Mouse (Mus musculus): ENCODE data around the gene Map4k2. TPM values are rescaled to one million over a fixed set of nuclear protein-coding genes. Genes with fewer than 3 reads are reported as not detected.

Map4k2 gene
- total RNA-seq (2014; rRNA removed) (102 TPM in 2 replicates), polyA plus RNA-seq (2015; fragmentation: Nextera tagmentation; extraction: Ambion mirVana) (18.6 and 21.4 TPM in 2 replicates)

GRCm38 (mm10) chr19:6340524-6341452, at the start of gene Map4k2:
Gene Map4k2, plus strand, starts transcription at chr19:6341135.
- DNase-seq (ENCODE audit: low spot score) (peak; percentile 81), ATAC-seq (peak; percentile 74)
- Histone ChIP-seq H3K9me3 (ENCODE audit: low read length) (no peaks in the 10 kb centered on the region), H3K27me3 (ENCODE audit: insufficient read depth, low read length) (no peaks in the 10 kb centered on the region), H3K4me3 (ENCODE audit: low read length) (peak within 1 kb of the TSS; percentile 66), H3K36me3 (ENCODE audit: insufficient read depth, low read length) (peaks cover 52% of the 10 kb centered on the region), H3K27ac (peak within 1 kb of the TSS; percentile 62), H3K9ac (replicated peaks; ENCODE audit: low read length) (peak within 1 kb of the TSS; percentile 74), H3K4me1 (ENCODE audit: insufficient read depth, low read length) (peaks cover 7% of the 10 kb centered on the region), H3K4me2 (ENCODE audit: low read depth, low read length) (peak within 1 kb of the TSS; percentile 90)
- 8% methylated on average over 69 of the region's 72 CpGs for WGBS
- peak; percentile 23; the same call in 1 of the 2 replicates for TF ChIP-seq CTCF (IDR thresholded peaks at IDR 0.05; ENCODE audit: low read depth)

- DNase-seq (ENCODE audit: low spot score) (no peak), ATAC-seq (no peak)
- Histone ChIP-seq H3K9ac (replicated peaks; ENCODE audit: low read length) (no peak overlapping the region), H3K4me1 (ENCODE audit: insufficient read depth, low read length) (no peaks in the 10 kb centered on the region; the same call in 1 of the 2 replicates), H3K9me3 (ENCODE audit: low read length) (no peaks in the 10 kb centered on the region), H3K4me3 (ENCODE audit: low read length) (no peak overlapping the region), H3K4me2 (ENCODE audit: low read depth, low read length) (no peak overlapping the region), H3K27me3 (ENCODE audit: insufficient read depth, low read length) (no peaks in the 10 kb centered on the region), H3K27ac (no peak overlapping the region), H3K36me3 (ENCODE audit: insufficient read depth, low read length) (peaks cover 25% of the 10 kb centered on the region)
- 92% methylated on average over 5 of the region's 5 CpGs for WGBS
- no peak for TF ChIP-seq CTCF (IDR thresholded peaks at IDR 0.05; ENCODE audit: low read depth)
Measured at GRCm38 (mm10) chr19:6292262-6292661, 48.7 kb upstream of the Map4k2 start.

- Histone ChIP-seq H3K36me3 (ENCODE audit: insufficient read depth, low read length) (peaks cover 43% of the 10 kb centered on the region), H3K4me3 (ENCODE audit: low read length) (no peak overlapping the region), H3K9me3 (ENCODE audit: low read length) (no peaks in the 10 kb centered on the region), H3K9ac (replicated peaks; ENCODE audit: low read length) (no peak overlapping the region), H3K27me3 (ENCODE audit: insufficient read depth, low read length) (no peaks in the 10 kb centered on the region), H3K4me2 (ENCODE audit: low read depth, low read length) (no peak overlapping the region), H3K4me1 (ENCODE audit: insufficient read depth, low read length) (no peaks in the 10 kb centered on the region), H3K27ac (no peak overlapping the region)
- no peak for TF ChIP-seq CTCF (IDR thresholded peaks at IDR 0.05; ENCODE audit: low read depth)
- DNase-seq (ENCODE audit: low spot score) (no peak), ATAC-seq (no peak)
- 94% methylated on average over 17 of the region's 17 CpGs for WGBS
Measured at GRCm38 (mm10) chr19:6294301-6294700, 46.6 kb upstream of the Map4k2 start.

- H3K4me3 ChIP-seq (ENCODE audit: low read length), result no peak overlapping the region
- no peaks in the 10 kb centered on the region for H3K9me3 ChIP-seq (ENCODE audit: low read length)
- H3K36me3 ChIP-seq (ENCODE audit: insufficient read depth, low read length), result peaks cover 49% of the 10 kb centered on the region
- no peaks in the 10 kb centered on the region for H3K4me1 ChIP-seq (ENCODE audit: insufficient read depth, low read length)
- 93% methylated on average over 5 of the region's 5 CpGs for WGBS
- DNase-seq (ENCODE audit: low spot score), result no peak
- no peak overlapping the region for H3K4me2 ChIP-seq (ENCODE audit: low read depth, low read length)
- ATAC-seq, result no peak
- no peak overlapping the region for H3K27ac ChIP-seq
- no peak overlapping the region for H3K9ac ChIP-seq (replicated peaks; ENCODE audit: low read length)
- H3K27me3 ChIP-seq (ENCODE audit: insufficient read depth, low read length), result no peaks in the 10 kb centered on the region
- TF ChIP-seq CTCF (IDR thresholded peaks at IDR 0.05; ENCODE audit: low read depth), result no peak
Measured at GRCm38 (mm10) chr19:6296551-6297210, 44.3 kb upstream of the Map4k2 start.

GRCm38 (mm10) chr19:6297641-6298040, 43.3 kb upstream of the Map4k2 start:
- H3K4me1 ChIP-seq (ENCODE audit: insufficient read depth, low read length), result no peaks in the 10 kb centered on the region
- DNase-seq (ENCODE audit: low spot score) (no peak), ATAC-seq (no peak)
- no peak overlapping the region for H3K27ac ChIP-seq
- no peak overlapping the region for H3K4me3 ChIP-seq (ENCODE audit: low read length)
- no peak for TF ChIP-seq CTCF (IDR thresholded peaks at IDR 0.05; ENCODE audit: low read depth)
- H3K4me2 ChIP-seq (ENCODE audit: low read depth, low read length), result no peak overlapping the region
- no peaks in the 10 kb centered on the region for H3K9me3 ChIP-seq (ENCODE audit: low read length)
- H3K9ac ChIP-seq (replicated peaks; ENCODE audit: low read length), result no peak overlapping the region
- H3K27me3 ChIP-seq (ENCODE audit: insufficient read depth, low read length), result no peaks in the 10 kb centered on the region
- H3K36me3 ChIP-seq (ENCODE audit: insufficient read depth, low read length), result peaks cover 49% of the 10 kb centered on the region
- WGBS, result 89% methylated on average over 9 of the region's 9 CpGs

GRCm38 (mm10) chr19:6299003-6299402, 41.9 kb upstream of the Map4k2 start:
- Histone ChIP-seq H3K9ac (replicated peaks; ENCODE audit: low read length) (no peak overlapping the region), H3K9me3 (ENCODE audit: low read length) (no peaks in the 10 kb centered on the region), H3K27ac (no peak overlapping the region), H3K4me1 (ENCODE audit: insufficient read depth, low read length) (no peaks in the 10 kb centered on the region), H3K36me3 (ENCODE audit: insufficient read depth, low read length) (peaks cover 49% of the 10 kb centered on the region), H3K4me2 (ENCODE audit: low read depth, low read length) (no peak overlapping the region), H3K4me3 (ENCODE audit: low read length) (no peak overlapping the region), H3K27me3 (ENCODE audit: insufficient read depth, low read length) (no peaks in the 10 kb centered on the region)
- 81% methylated on average over 4 of the region's 4 CpGs for WGBS
- no peak for DNase-seq (ENCODE audit: low spot score)
- no peak for ATAC-seq
- no peak for TF ChIP-seq CTCF (IDR thresholded peaks at IDR 0.05; ENCODE audit: low read depth)
